Comparison of ENCODE assay signal across 15 mouse cellular contexts in genomic region chr4:136290781-136291595, GRCm38 (mm10). TPM values are rescaled to one million over a fixed set of nuclear protein-coding genes. Genes with fewer than 3 reads are reported as not detected.
DNase-seq lines count a peak whose midpoint lies in the region; ATAC-seq and TF ChIP-seq lines count a peak whose summit lies in the region.
"Had no signal": no experiment of that assay in that cellular context is flagged by ENCODE, and none has a peak within 500 bp of the region (broad histone marks: within the 10 kb centered on the region; RNA-seq: fewer than 3 reads in every experiment).

No protein-coding gene starts in this region.

- peaks cover 16% of the 10 kb centered on the region for H3K4me1 ChIP-seq in megakaryocyte, embryonic 14.5 days
- peaks cover 39% of the 10 kb centered on the region for H3K4me1 ChIP-seq in forebrain, embryonic 10.5 days
- H3K4me1 ChIP-seq in hindbrain, embryonic 14.5 days (replicated peaks; ENCODE audit: control insufficient read depth, insufficient read depth, low read length) = peaks cover 20% of the 10 kb centered on the region
- peaks cover 31% of the 10 kb centered on the region for H3K4me1 ChIP-seq in neural tube, embryonic 13.5 days (replicated peaks)
- peaks cover 4% of the 10 kb centered on the region; the same call in 1 of the 2 replicates for H3K4me1 ChIP-seq in kidney, adult 2 months (ENCODE audit: control insufficient read depth, insufficient read depth, low read length)

- no peaks in the 10 kb centered on the region for H3K27me3 ChIP-seq in megakaryocyte, embryonic 14.5 days (replicated peaks)
- H3K27me3 ChIP-seq in forebrain, embryonic 10.5 days (ENCODE audit: poor library complexity, severe bottlenecking) = peaks cover 42% of the 10 kb centered on the region
- H3K27me3 ChIP-seq in hindbrain, embryonic 14.5 days (ENCODE audit: control insufficient read depth, insufficient read depth, low read length) = peaks cover 18% of the 10 kb centered on the region
- peaks cover 30% of the 10 kb centered on the region for H3K27me3 ChIP-seq in neural tube, embryonic 13.5 days
- H3K27me3 ChIP-seq in kidney, adult 2 months (replicated peaks; ENCODE audit: control insufficient read depth, insufficient read depth, low read length) = no peaks in the 10 kb centered on the region
- H3K27me3 ChIP-seq: kidney, embryonic 15.5 days; lung, embryonic 15.5 days had no signal

- TF ChIP-seq CTCF in kidney, adult 2 months (conservative IDR thresholded peaks at IDR 0.05; ENCODE audit: insufficient read depth, insufficient read length, low read depth, low read length) = no peak

- peak overlapping the region; percentile 37; the same call in 1 of the 2 replicates for H3K27ac ChIP-seq in forebrain, embryonic 10.5 days
- no peak overlapping the region for H3K27ac ChIP-seq in hindbrain, embryonic 14.5 days
- no peak overlapping the region for H3K27ac ChIP-seq in neural tube, embryonic 13.5 days (replicated peaks)
- H3K27ac ChIP-seq in kidney, adult 2 months (ENCODE audit: insufficient read depth, low read depth, low read length) = no peak overlapping the region
- H3K27ac ChIP-seq: kidney, embryonic 15.5 days; limb, embryonic 13.5 days; lung, embryonic 15.5 days had no signal

- WGBS in forebrain, embryonic 10.5 days = 43% methylated on average over 39 of the region's 39 CpGs
- WGBS in hindbrain, embryonic 14.5 days = 27% methylated on average over 39 of the region's 39 CpGs
- WGBS in neural tube, embryonic 13.5 days = 37% methylated on average over 39 of the region's 39 CpGs
- WGBS in kidney, adult 2 months = 81% methylated on average over 39 of the region's 39 CpGs

- TF ChIP-seq POLR2A in kidney, adult 2 months (IDR thresholded peaks at IDR 0.05; ENCODE audit: low read depth, low read length) = no peak

- peak overlapping the region; percentile 8; the same call in 1 of the 2 replicates for H3K4me2 ChIP-seq in hindbrain, embryonic 14.5 days (replicated peaks)
- peak overlapping the region; percentile 21 for H3K4me2 ChIP-seq in neural tube, embryonic 13.5 days
- H3K4me2 ChIP-seq: kidney, embryonic 15.5 days; limb, embryonic 13.5 days; lung, embryonic 15.5 days had no signal

- peaks cover 17% of the 10 kb centered on the region for H3K9me3 ChIP-seq in megakaryocyte, embryonic 14.5 days
- peaks cover 19% of the 10 kb centered on the region for H3K9me3 ChIP-seq in forebrain, embryonic 10.5 days
- H3K9me3 ChIP-seq in hindbrain, embryonic 14.5 days (ENCODE audit: control insufficient read depth, low read length) = no peaks in the 10 kb centered on the region
- peaks cover 7% of the 10 kb centered on the region; the same call in 1 of the 2 replicates for H3K9me3 ChIP-seq in neural tube, embryonic 13.5 days
- H3K9me3 ChIP-seq: kidney, embryonic 15.5 days; lung, embryonic 15.5 days had no signal

- peaks cover 74% of the 10 kb centered on the region for H3K36me3 ChIP-seq in megakaryocyte, embryonic 14.5 days (replicated peaks; ENCODE audit: low read length)
- peaks cover 80% of the 10 kb centered on the region for H3K36me3 ChIP-seq in forebrain, embryonic 10.5 days (replicated peaks)
- H3K36me3 ChIP-seq in hindbrain, embryonic 14.5 days (replicated peaks; ENCODE audit: control insufficient read depth, insufficient read depth) = peaks cover 86% of the 10 kb centered on the region
- H3K36me3 ChIP-seq in neural tube, embryonic 13.5 days = peaks cover 84% of the 10 kb centered on the region
- H3K36me3 ChIP-seq in kidney, adult 2 months (ENCODE audit: control insufficient read depth, insufficient read depth, low read length) = peaks cover 13% of the 10 kb centered on the region

- no peak for ATAC-seq in megakaryocyte, adult 5-6 weeks (ENCODE audit: poor library complexity, severe bottlenecking)
- ATAC-seq in hindbrain, embryonic 14.5 days (ENCODE audit: low FRiP score) = no peak
- no peak for ATAC-seq in neural tube, embryonic 13.5 days (ENCODE audit: low read depth)

- peak overlapping the region; percentile 15 for H3K4me3 ChIP-seq in megakaryocyte, embryonic 14.5 days (replicated peaks)
- H3K4me3 ChIP-seq in forebrain, embryonic 10.5 days = peak overlapping the region; percentile 31
- no peak overlapping the region; the same call in 1 of the 2 replicates for H3K4me3 ChIP-seq in hindbrain, embryonic 14.5 days (replicated peaks; ENCODE audit: low read length)
- H3K4me3 ChIP-seq in neural tube, embryonic 13.5 days = no peak overlapping the region
- H3K4me3 ChIP-seq in kidney, adult 2 months (ENCODE audit: insufficient read depth, low read depth, low read length) = no peak overlapping the region
- H3K4me3 ChIP-seq: kidney, embryonic 15.5 days; lung, embryonic 15.5 days had no signal

- peak; percentile 26 for DNase-seq in forebrain, embryonic 10.5 days (ENCODE audit: extremely low spot score, low spot score)
- no peak for DNase-seq in hindbrain, embryonic 14.5 days (ENCODE audit: low spot score)
- no peak for DNase-seq in kidney, adult 2 months
- DNase-seq in retina, embryonic 14.5 days (ENCODE audit: low spot score) = no peak
- no peak for DNase-seq in gastrocnemius, adult 8-10 months (ENCODE audit: low spot score in 2 of 2)
- DNase-seq: adrenal gland, adult 2 months; B cell, adult 2 months; heart, postnatal 36 days had no signal

- no peak overlapping the region for H3K9ac ChIP-seq in hindbrain, embryonic 14.5 days
- 0 out of 2 replicates have a peak overlapping the region, but pooled peaks have one; percentile 1 for H3K9ac ChIP-seq in neural tube, embryonic 13.5 days
- H3K9ac ChIP-seq: kidney, embryonic 15.5 days; limb, embryonic 13.5 days; lung, embryonic 15.5 days had no signal

RNA-seq across cellular contexts. Expression of gene Zfp46, which starts 6.5 kb away (rescaled TPM):
- polyA plus RNA-seq in megakaryocyte, embryonic 14.5 days (2012; ENCODE audit: insufficient read depth, low replicate concordance) = 1.9 and 3.7 TPM in 2 replicates
- total RNA-seq in megakaryocyte, adult 5-6 weeks (2015) = 4.2 and 4.5 TPM in 2 replicates
- total RNA-seq in megakaryocyte, adult 5-6 weeks (2017) = 8.1 and 9.3 TPM in 2 replicates
- polyA plus RNA-seq in forebrain, embryonic 10.5 days (2016; fragmentation: Nextera tagmentation; extraction: Ambion mirVana) = 21.1 and 21.8 TPM in 2 replicates
- 39.8 and 48.8 TPM in 2 replicates for polyA plus RNA-seq in hindbrain, embryonic 14.5 days (2014; fragmentation: Nextera tagmentation; extraction: Ambion mirVana)
- polyA plus RNA-seq in neural tube, embryonic 13.5 days (2015; fragmentation: Nextera tagmentation; extraction: Ambion mirVana) = 41.9 and 45.8 TPM in 2 replicates
- polyA plus RNA-seq in kidney, adult 2 months (2012; rRNA removed) = 10.7 and 10.9 TPM in 2 replicates
- total RNA-seq in gastrocnemius, adult 8-10 months (2022) = 10 to 100 TPM; 21.2 to 27.1 (median 24.9) TPM

RNA-seq across cellular contexts. Expression of gene Hnrnpr, which starts 19.8 kb away (rescaled TPM):
- polyA plus RNA-seq in megakaryocyte, embryonic 14.5 days (2012; ENCODE audit: insufficient read depth, low replicate concordance) = 3.7 and 29.8 TPM in 2 replicates
- 80.0 and 85.4 TPM in 2 replicates for total RNA-seq in megakaryocyte, adult 5-6 weeks (2015)
- total RNA-seq in megakaryocyte, adult 5-6 weeks (2017) = 124 and 138 TPM in 2 replicates
- 231 and 248 TPM in 2 replicates for polyA plus RNA-seq in forebrain, embryonic 10.5 days (2016; fragmentation: Nextera tagmentation; extraction: Ambion mirVana)
- 155 and 177 TPM in 2 replicates for polyA plus RNA-seq in hindbrain, embryonic 14.5 days (2014; fragmentation: Nextera tagmentation; extraction: Ambion mirVana)
- polyA plus RNA-seq in neural tube, embryonic 13.5 days (2015; fragmentation: Nextera tagmentation; extraction: Ambion mirVana) = 215 and 234 TPM in 2 replicates
- 9.9 and 14.0 TPM in 2 replicates for polyA plus RNA-seq in kidney, adult 2 months (2012; rRNA removed)
- 10 to 100 TPM; 18.3 to 26.7 (median 21.0) TPM for total RNA-seq in gastrocnemius, adult 8-10 months (2022)

RNA-seq across cellular contexts. Expression of gene Tcea3, which starts 43.5 kb away (rescaled TPM):
- not detected in 2 replicates for polyA plus RNA-seq in megakaryocyte, embryonic 14.5 days (2012; ENCODE audit: insufficient read depth, low replicate concordance)
- total RNA-seq in megakaryocyte, adult 5-6 weeks (2015) = 5.6 and 6.0 TPM in 2 replicates
- total RNA-seq in megakaryocyte, adult 5-6 weeks (2017) = 3.5 and 7.2 TPM in 2 replicates
- polyA plus RNA-seq in forebrain, embryonic 10.5 days (2016; fragmentation: Nextera tagmentation; extraction: Ambion mirVana) = 0.49 and 0.77 TPM in 2 replicates
- polyA plus RNA-seq in hindbrain, embryonic 14.5 days (2014; fragmentation: Nextera tagmentation; extraction: Ambion mirVana) = 1.2 and 2.0 TPM in 2 replicates
- 1.9 and 2.6 TPM in 2 replicates for polyA plus RNA-seq in neural tube, embryonic 13.5 days (2015; fragmentation: Nextera tagmentation; extraction: Ambion mirVana)
- polyA plus RNA-seq in kidney, adult 2 months (2012; rRNA removed) = 29.9 and 50.8 TPM in 2 replicates
- total RNA-seq in gastrocnemius, adult 8-10 months (2022) = 100 to 1,000 TPM; 380 to 439 (median 413) TPM
- total RNA-seq: common myeloid progenitor, adult 5-6 weeks had no signal

Comparison
In these comparisons a context has a peak if more than half of its experiments do, and no peak if none do; other contexts are left out.
1. H3K4me3 ChIP-seq: peak in megakaryocyte, embryonic 14.5 days (single experiment) and forebrain, embryonic 10.5 days (single experiment); none in hindbrain, embryonic 14.5 days (single experiment), neural tube, embryonic 13.5 days (single experiment) and kidney, adult 2 months (single experiment).